Mouse (Mus musculus) forebrain, embryonic 15.5 days (tissue): ENCODE data around the gene Plscr3. TPM values are rescaled to one million over a fixed set of nuclear protein-coding genes. Genes with fewer than 3 reads are reported as not detected.

Experiments used
- ATAC-seq: fragments of 200-750 bp; cut with Nextera tagmentation; replicated peaks from 2 replicates; pipeline ENCODE4 v1.8.0; 2017; ENCODE audit warnings: mild to moderate bottlenecking, moderate TSS enrichment, moderate library complexity
- H3K27ac ChIP-seq: fragments of 300-500 bp; sonication (generic); replicated peaks from 2 replicates; pipeline ENCODE4 v1.5.1; 2015; ENCODE audit warnings: mild to moderate bottlenecking, inconsistent platforms
- H3K27me3 ChIP-seq: fragments of 300-500 bp; sonication (generic); 2 replicates; pipeline ENCODE4 v1.6.1; 2015; ENCODE audit warnings: inconsistent platforms
- H3K36me3 ChIP-seq: fragments of 300-500 bp; sonication (generic); 2 replicates; pipeline ENCODE4 v1.6.1; 2015; ENCODE audit warnings: mild to moderate bottlenecking, inconsistent platforms
- H3K4me1 ChIP-seq: fragments of 300-500 bp; sonication (generic); 2 replicates; pipeline ENCODE4 v1.6.1; 2015; ENCODE audit warnings: inconsistent platforms
- H3K4me2 ChIP-seq: fragments of 300-500 bp; sonication (generic); replicated peaks from 2 replicates; pipeline ENCODE4 v1.6.1; 2015; ENCODE audit warnings: mild to moderate bottlenecking, inconsistent platforms
- H3K4me3 ChIP-seq: fragments of 300-500 bp; sonication (generic); 2 replicates; pipeline ENCODE4 v1.5.1; 2015; ENCODE audit warnings: mild to moderate bottlenecking, inconsistent platforms
- H3K9ac ChIP-seq: fragments of 300-500 bp; sonication (generic); replicated peaks from 2 replicates; pipeline ENCODE4 v1.6.1; 2015; ENCODE audit warnings: mild to moderate bottlenecking, inconsistent platforms
- H3K9me3 ChIP-seq: fragments of 300-500 bp; sonication (generic); 2 replicates; pipeline ENCODE4 v1.6.1; 2016; ENCODE audit warnings: inconsistent platforms
- WGBS: fragments of 180-500 bp; shearing (Covaris S2); methylation state at CpG from one replicate; pipeline ENCODE4 v1.1.7; 2015; ENCODE audit warnings: mixed read lengths; 5-methylcytosine and 5-hydroxymethylcytosine counted together
- polyA plus RNA-seq: library from polyadenylated mRNA; unstranded; fragments of >200 nt; fragmentation: Nextera tagmentation; extraction: Ambion mirVana; gene quantifications from 2 replicates; pipeline ENCODE4 v1.2.1, GENCODE M21; 2015

Plscr3 gene
- polyA plus RNA-seq, 1 experiment from 2014 or later = 51.0 TPM

DNA sequence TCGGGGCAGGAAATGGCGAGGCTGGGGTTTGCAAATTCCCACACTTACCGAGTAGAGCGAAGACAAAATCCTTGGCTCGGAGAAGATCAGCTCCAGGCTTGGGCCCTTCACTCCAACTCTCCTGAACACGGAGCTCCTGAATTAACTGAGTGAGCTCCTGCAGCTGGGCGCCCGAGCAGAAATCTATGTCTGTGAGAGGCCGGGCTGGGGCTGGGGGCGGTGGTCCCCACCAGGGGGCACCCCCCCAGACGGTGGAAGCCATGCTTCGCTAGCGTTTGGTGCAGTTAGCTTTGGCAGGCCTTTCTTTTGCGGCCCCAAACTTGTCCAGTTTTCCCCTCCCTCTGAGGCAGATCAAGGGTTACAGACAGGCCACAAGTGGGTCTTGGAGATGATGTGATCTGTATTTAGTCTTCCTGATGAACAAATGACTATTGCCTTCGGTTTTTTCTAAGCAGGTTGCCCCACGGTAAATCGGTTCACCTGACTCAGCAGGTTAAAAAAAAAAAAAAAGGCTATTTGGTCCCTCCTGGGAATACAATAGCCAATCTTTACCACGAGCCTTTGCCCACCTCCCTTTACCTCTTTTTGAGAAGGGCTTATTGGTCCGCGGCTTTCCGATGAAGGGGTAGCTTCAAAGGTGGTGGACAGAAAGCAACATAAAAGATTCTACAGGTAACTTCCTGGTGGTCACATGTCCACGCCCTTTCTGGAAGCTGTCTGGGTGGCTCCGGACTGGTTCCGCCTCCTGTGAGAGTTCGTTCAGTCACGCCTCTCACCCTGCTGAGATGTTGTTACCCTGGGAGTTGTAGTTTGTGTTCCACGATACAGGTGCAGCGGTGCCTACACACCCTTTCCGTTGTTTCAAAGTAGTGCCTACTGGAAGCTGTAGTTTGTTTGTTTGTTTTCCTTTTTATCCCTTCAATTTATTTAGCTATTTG, 40.9 kb upstream of the Plscr3 start, which contains the start of gene Tmem102:
Gene Tmem102 (minus strand): TSS at position 653 of the 938 bp plus-strand sequence.
- Histone ChIP-seq H3K27me3 (peaks cover 19% of the 10 kb centered on the region), H3K4me1 (peaks cover 46% of the 10 kb centered on the region), H3K27ac (no peak within 1 kb of the TSS), H3K4me2 (peak within 1 kb of the TSS; percentile 98), H3K9me3 (no peaks in the 10 kb centered on the region), H3K9ac (no peak within 1 kb of the TSS), H3K36me3 (no peaks in the 10 kb centered on the region), H3K4me3 (0 out of 2 replicates have a peak within 1 kb of the TSS, but pooled peaks have one; percentile 68)
- no peak for ATAC-seq
- WGBS = 4% methylated on average over 29 of the region's 29 CpGs

DNA sequence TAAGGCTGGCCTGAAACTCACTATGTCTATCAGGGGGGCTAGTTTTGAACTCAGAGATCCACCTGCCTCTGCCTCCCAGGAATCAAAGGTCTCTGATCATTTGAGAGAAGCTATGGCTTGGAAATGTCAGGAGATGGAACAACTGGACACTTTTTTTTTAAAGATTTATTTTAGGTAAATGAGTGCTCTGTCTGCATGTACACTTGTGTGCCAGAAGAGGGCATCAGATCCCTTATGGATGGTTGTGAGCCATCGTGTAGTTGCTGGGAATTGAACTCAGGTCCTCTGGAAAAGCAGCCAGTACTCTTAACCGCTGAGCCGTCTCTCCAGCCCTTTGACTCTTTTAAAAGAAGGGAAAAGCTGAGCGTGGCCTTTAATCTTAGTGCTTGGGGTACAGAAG, 39.8 kb upstream of the Plscr3 start:
- peaks cover 19% of the 10 kb centered on the region for H3K27me3 ChIP-seq
- no peak overlapping the region for H3K27ac ChIP-seq
- H3K4me3 ChIP-seq = no peak overlapping the region
- H3K4me1 ChIP-seq = peaks cover 42% of the 10 kb centered on the region
- H3K4me2 ChIP-seq = no peak overlapping the region
- no peaks in the 10 kb centered on the region for H3K9me3 ChIP-seq
- H3K9ac ChIP-seq = no peak overlapping the region
- no peak for ATAC-seq
- 84% methylated on average over 4 of the region's 4 CpGs for WGBS
- H3K36me3 ChIP-seq = no peaks in the 10 kb centered on the region

DNA sequence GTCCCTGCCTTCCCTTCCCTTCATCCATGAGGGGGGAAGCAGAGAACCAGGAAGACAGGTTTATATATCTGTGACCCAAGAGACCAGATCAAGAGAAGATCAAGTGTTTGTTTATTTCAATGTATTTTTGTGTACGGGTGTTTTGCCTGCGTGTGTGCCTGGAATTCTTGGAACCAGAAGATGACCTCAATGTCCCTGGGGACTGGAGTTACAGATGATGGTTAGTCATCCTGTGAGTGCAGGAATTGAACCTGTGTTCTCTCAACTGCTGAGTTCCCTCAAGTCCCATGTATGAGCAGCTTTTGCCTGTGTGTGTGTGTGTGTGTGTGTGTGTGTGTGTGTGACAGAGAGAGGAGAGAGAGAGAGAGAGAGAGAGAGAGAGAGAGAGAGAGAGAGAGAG, 38.5 kb upstream of the Plscr3 start:
- Histone ChIP-seq H3K36me3 (no peaks in the 10 kb centered on the region), H3K9me3 (no peaks in the 10 kb centered on the region), H3K27me3 (peaks cover 19% of the 10 kb centered on the region), H3K4me2 (no peak overlapping the region), H3K9ac (no peak overlapping the region), H3K4me3 (no peak overlapping the region), H3K4me1 (peaks cover 29% of the 10 kb centered on the region), H3K27ac (no peak overlapping the region)
- 86% methylated on average over 2 of the region's 2 CpGs for WGBS
- no peak for ATAC-seq

DNA sequence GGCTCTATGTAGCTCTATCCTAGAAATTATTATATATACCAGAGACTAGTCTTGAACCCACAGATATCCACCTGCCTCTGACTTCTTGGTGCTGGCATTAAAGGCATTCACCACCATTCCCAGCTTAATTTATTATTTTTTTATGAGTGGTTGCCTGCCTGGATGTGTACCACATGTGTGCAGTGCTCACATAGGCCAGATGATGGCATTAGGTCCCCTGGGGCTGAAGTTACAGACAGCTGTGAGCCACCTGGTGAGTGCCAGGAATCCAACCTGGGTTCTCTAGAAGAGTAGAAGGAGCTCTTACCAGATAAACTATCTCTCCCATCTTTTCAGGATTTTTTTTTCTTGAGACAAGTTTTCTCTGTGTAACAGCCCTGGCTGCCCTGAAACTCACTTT, 35.9 kb upstream of the Plscr3 start:
- H3K9me3 ChIP-seq = no peaks in the 10 kb centered on the region
- 0 out of 2 replicates have a peak, but pooled peaks cover 3% of the 10 kb centered on the region for H3K4me1 ChIP-seq
- H3K9ac ChIP-seq = no peak overlapping the region
- peaks cover 11% of the 10 kb centered on the region for H3K27me3 ChIP-seq
- H3K36me3 ChIP-seq = no peaks in the 10 kb centered on the region
- no peak for ATAC-seq
- H3K4me2 ChIP-seq = no peak overlapping the region
- H3K4me3 ChIP-seq = no peak overlapping the region
- H3K27ac ChIP-seq = no peak overlapping the region

DNA sequence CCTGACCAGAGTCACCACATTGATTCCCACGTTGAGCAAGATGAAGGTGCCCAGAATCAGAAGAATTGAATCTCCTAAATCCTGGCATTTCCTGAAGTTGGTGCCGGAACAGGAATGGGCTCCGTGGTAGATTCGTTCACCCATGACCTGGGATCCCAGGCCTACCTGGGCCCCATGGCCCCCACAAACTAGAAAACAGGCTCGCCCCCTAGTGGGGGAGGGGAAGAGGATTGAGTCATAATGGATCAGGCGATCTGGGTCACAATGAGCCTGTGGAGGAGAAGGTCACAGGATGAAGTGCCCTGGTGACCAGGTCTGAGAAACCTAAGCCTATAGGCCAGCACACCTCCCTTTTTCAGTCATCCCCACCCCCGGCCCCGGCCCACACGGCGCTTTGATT, 31.0 kb upstream of the Plscr3 start, which contains the start of gene Gm39566:
Gene Gm39566 (minus strand): TSS at position 144 of the 400 bp plus-strand sequence.
- no peaks in the 10 kb centered on the region for H3K36me3 ChIP-seq
- ATAC-seq = no peak
- H3K4me1 ChIP-seq = no peaks in the 10 kb centered on the region
- H3K27me3 ChIP-seq = no peaks in the 10 kb centered on the region
- 65% methylated on average over 10 of the region's 10 CpGs for WGBS
- H3K4me3 ChIP-seq = no peak within 1 kb of the TSS
- no peak within 1 kb of the TSS for H3K27ac ChIP-seq
- no peaks in the 10 kb centered on the region for H3K9me3 ChIP-seq
- no peak within 1 kb of the TSS for H3K9ac ChIP-seq
- H3K4me2 ChIP-seq = no peak within 1 kb of the TSS

DNA sequence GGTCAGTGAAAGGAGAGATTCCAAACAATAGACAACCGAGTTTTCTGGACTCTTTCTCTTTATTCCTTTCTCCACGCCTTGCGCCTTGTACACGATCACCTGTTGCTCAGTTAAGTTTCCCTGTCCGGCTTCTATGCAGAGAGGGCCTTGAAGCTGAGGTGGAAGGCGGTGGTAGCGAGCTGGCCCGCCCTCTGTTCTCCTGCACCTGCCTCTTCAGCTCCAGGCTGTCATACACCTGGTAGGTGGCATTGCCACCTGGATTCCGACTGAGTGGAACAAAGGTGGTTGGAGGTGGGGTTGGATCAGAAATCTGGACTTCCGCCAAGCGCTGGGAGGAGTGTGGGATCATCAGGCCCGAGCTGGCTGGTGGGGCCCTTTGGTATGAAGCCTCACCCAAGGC, 29.7 kb upstream of the Plscr3 start:
- Histone ChIP-seq H3K4me3 (no peak overlapping the region), H3K4me2 (no peak overlapping the region), H3K9ac (no peak overlapping the region), H3K9me3 (no peaks in the 10 kb centered on the region), H3K27ac (no peak overlapping the region), H3K36me3 (no peaks in the 10 kb centered on the region), H3K27me3 (no peaks in the 10 kb centered on the region), H3K4me1 (no peaks in the 10 kb centered on the region)
- ATAC-seq = no peak
- WGBS = 94% methylated on average over 12 of the region's 12 CpGs

DNA sequence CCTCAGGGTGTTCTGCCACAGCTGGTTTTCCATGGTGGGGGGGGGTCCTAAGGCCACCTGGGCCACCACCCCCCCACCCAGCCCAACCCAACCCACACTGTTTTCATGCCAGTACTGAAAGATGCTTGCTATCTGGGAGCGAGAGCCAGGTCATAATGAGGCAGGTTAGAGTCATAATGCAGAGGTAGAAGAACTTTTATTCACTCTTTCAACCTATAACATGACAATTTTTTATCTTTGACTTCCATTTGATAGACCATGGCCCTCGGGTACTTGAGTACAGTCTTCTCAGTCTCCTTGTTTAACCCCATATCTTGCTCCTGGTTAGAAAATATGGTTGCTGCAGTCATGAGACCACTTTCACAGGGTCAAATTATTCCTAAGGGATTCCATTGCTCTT, 27.8 kb upstream of the Plscr3 start, which contains the start of gene Spem2:
Gene Spem2 (minus strand): TSS at position 101 of the 400 bp plus-strand sequence.
- no peak within 1 kb of the TSS for H3K9ac ChIP-seq
- H3K4me3 ChIP-seq = no peak within 1 kb of the TSS
- no peaks in the 10 kb centered on the region for H3K36me3 ChIP-seq
- no peaks in the 10 kb centered on the region for H3K27me3 ChIP-seq
- H3K4me1 ChIP-seq = no peaks in the 10 kb centered on the region
- H3K27ac ChIP-seq = no peak within 1 kb of the TSS
- no peaks in the 10 kb centered on the region for H3K9me3 ChIP-seq
- ATAC-seq = no peak
- 89% methylated on average over 2 of the region's 2 CpGs for WGBS
- H3K4me2 ChIP-seq = no peak within 1 kb of the TSS

DNA sequence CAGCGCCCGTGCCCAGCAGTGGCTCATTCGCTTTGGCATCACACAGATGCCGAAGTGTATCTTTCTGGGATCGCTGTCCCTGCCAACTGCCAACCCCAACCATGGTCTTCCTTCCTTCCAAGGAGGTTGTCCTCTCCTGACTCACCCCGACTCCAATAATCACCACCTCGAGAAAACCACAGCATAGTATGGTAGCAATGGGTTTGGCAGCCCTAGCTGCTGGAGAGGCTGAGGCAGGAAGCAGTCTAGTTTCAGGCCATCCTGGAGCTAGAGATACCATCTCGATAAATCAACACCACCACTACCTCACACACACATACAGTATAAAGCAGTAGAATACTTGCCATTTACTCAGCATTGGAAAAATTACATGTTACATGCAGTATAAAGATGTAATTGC, 27.3 kb upstream of the Plscr3 start:
- Histone ChIP-seq H3K27ac (no peak overlapping the region), H3K4me1 (no peaks in the 10 kb centered on the region), H3K9me3 (no peaks in the 10 kb centered on the region), H3K4me3 (no peak overlapping the region), H3K27me3 (no peaks in the 10 kb centered on the region), H3K36me3 (no peaks in the 10 kb centered on the region; the same call in 1 of the 2 replicates), H3K4me2 (no peak overlapping the region), H3K9ac (no peak overlapping the region)
- ATAC-seq = no peak
- 93% methylated on average over 8 of the region's 8 CpGs for WGBS

DNA sequence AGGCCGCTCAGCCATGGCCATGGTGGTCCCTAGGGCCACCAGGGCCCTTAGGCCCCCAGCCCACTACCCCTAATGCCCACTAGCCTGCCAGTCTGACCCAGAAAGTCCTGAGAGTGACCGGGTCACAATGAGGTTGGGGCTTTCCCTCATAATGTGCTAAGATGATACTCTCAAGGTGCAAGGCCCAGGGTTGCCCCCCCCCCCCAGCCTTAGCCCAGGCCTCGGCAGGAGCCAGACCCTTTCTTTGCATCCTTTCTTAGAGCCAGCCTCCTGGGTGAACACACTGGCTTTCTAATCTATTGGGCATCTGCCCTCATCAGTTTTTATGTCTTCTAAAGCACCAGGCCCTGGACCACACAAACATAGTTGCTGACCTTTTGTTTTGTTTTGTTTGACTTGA, 24.1 kb upstream of the Plscr3 start, which contains the start of gene Spem1:
Gene Spem1 (minus strand): TSS at position 101 of the 400 bp plus-strand sequence.
- no peak within 1 kb of the TSS for H3K9ac ChIP-seq
- no peak within 1 kb of the TSS for H3K4me3 ChIP-seq
- peaks cover 29% of the 10 kb centered on the region for H3K36me3 ChIP-seq
- no peaks in the 10 kb centered on the region for H3K9me3 ChIP-seq
- 86% methylated on average over 3 of the region's 3 CpGs for WGBS
- no peak within 1 kb of the TSS for H3K27ac ChIP-seq
- H3K27me3 ChIP-seq = no peaks in the 10 kb centered on the region
- no peak for ATAC-seq
- H3K4me2 ChIP-seq = no peak within 1 kb of the TSS
- no peaks in the 10 kb centered on the region for H3K4me1 ChIP-seq

DNA sequence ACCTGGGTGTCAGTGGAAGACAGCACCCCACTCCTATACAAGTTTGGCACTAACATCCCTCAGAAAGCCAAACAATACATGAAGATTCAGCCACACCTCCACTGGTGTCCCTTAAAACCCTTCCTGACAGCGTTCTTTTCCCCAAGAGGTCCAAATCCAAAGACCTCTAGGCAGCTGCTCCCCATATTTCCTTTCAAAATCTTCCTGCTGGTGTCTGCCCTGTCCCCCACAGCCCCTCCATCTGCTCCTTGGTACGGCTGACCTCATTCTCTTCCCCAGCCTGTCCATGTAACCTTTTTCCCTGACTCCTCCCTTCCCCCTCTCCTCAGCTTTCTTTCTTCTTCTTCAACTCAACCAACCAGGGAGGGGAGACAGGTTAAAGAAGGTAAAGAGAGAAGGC, 22.7 kb upstream of the Plscr3 start:
- Histone ChIP-seq H3K36me3 (peaks cover 42% of the 10 kb centered on the region), H3K4me1 (no peaks in the 10 kb centered on the region), H3K27ac (no peak overlapping the region), H3K4me2 (no peak overlapping the region), H3K9me3 (no peaks in the 10 kb centered on the region), H3K4me3 (no peak overlapping the region), H3K27me3 (no peaks in the 10 kb centered on the region), H3K9ac (no peak overlapping the region)
- no peak for ATAC-seq
- 78% methylated on average over 2 of the region's 2 CpGs for WGBS

DNA sequence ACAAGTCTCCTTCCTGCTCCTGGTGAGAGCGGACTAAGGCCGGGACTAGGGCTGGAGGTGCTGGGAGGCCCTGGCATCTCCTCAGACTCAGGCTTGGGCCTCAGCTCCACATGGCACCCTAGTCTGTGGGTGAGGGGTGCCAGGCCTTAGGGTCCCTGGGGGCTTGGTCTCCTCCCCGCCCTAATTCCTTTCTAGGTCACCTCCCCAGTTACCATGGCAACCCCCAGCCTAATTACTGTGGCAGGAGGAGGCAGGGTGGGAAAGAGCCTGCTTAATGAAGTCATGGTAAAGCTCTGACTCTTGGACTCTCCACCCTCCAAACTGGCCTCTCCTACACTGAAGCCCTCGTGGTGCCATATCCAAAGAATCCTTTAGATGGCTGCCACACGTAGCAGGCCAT, 17.3 kb upstream of the Plscr3 start:
- no peak for ATAC-seq
- no peak overlapping the region for H3K27ac ChIP-seq
- 58% methylated on average over 5 of the region's 5 CpGs for WGBS
- H3K4me1 ChIP-seq = peaks cover 15% of the 10 kb centered on the region
- H3K9ac ChIP-seq = no peak overlapping the region
- no peaks in the 10 kb centered on the region for H3K27me3 ChIP-seq
- H3K4me2 ChIP-seq = no peak overlapping the region
- no peaks in the 10 kb centered on the region for H3K9me3 ChIP-seq
- peaks cover 68% of the 10 kb centered on the region for H3K36me3 ChIP-seq
- H3K4me3 ChIP-seq = no peak overlapping the region

DNA sequence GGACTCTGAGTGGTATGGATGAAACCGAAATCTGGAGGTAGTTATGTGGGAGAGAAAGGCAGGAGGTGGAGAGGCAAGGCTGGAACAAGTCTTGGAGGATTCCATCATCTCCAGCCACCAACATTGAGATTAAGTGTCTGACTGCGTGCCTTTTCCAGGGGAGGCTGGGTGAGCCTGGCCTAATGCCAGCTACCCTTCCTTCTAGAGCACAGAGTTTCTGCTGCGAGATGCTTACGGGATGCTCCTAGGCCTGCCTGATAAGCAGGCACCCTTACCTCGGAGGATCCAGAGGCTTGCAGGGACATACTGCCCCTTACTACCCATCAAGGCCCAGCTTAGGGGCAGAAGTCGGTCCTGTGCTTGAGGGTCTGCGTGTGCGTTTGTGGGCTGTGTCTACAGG, 12.6 kb upstream of the Plscr3 start:
- H3K4me3 ChIP-seq = peak overlapping the region; percentile 95
- peaks cover 25% of the 10 kb centered on the region for H3K36me3 ChIP-seq
- ATAC-seq = no peak
- 47% methylated on average over 8 of the region's 8 CpGs for WGBS
- H3K27ac ChIP-seq = peak overlapping the region; percentile 58
- no peaks in the 10 kb centered on the region for H3K27me3 ChIP-seq
- H3K9ac ChIP-seq = peak overlapping the region; percentile 94
- no peaks in the 10 kb centered on the region for H3K9me3 ChIP-seq
- H3K4me2 ChIP-seq = peak overlapping the region; percentile 96
- peaks cover 42% of the 10 kb centered on the region for H3K4me1 ChIP-seq
